Mouse (Mus musculus) MEL (cell line): ENCODE results near the gene Gm14124.

Experiments
- ELF1 ChIP-seq: IDR thresholded peaks from 2 replicates; pipeline ENCODE4 v1.6.1; 2014; ENCODE audit warnings: low read depth, mild to moderate bottlenecking, inconsistent platforms, low read length, improper control_type of control experiment, moderate library complexity
- MYB ChIP-seq: IDR thresholded peaks from 2 replicates; pipeline ENCODE4 v1.6.1; 2011; ENCODE audit warnings: mild to moderate bottlenecking, low read depth, low read length, improper control_type of control experiment
- POLR2A ChIP-seq, 2 experiments: IDR thresholded peaks; 2 replicates each; pipeline ENCODE4 v1.6.1; 2011 to 2012; ENCODE audit warnings: low read length in 2 of 2, mild to moderate bottlenecking in 2 of 2, control low read depth in 1 of 2, improper control_type of control experiment in 1 of 2, low read depth in 1 of 2, moderate library complexity in 1 of 2; ENCODE audit not compliant: control insufficient read depth in 1 of 2, insufficient read depth in 1 of 2, poor library complexity in 1 of 2
- USF1 ChIP-seq: IDR thresholded peaks from 2 replicates; pipeline ENCODE4 v1.6.1; 2014; ENCODE audit warnings: low read depth, mild to moderate bottlenecking, inconsistent platforms, low read length, improper control_type of control experiment, moderate library complexity

GRCm38 (mm10) chr2:150243211-150243610 lies 14.1 kb upstream of the Gm14124 start:
- TF ChIP-seq POLR2A (IDR thresholded peaks at IDR 0.05; ENCODE audit: control insufficient read depth in 1 of 2, insufficient read depth in 1 of 2, low read depth in 1 of 2, low read length in 2 of 2, poor library complexity in 1 of 2) = no peak
- TF ChIP-seq MYB = no peak
- no peak for TF ChIP-seq USF1
- TF ChIP-seq ELF1 = no peak
